Mouse (Mus musculus) bone marrow macrophage, adult 2 months (primary cell): ENCODE data around the gene Tamm41. TPM values are rescaled to one million over a fixed set of nuclear protein-coding genes. Genes with fewer than 3 reads are reported as not detected.

Source experiments
- H3K27ac ChIP-seq: 2 replicates; pipeline ENCODE4 v1.5.1; 2012; ENCODE audit warnings: low read depth, low read length; ENCODE audit not compliant: insufficient read depth
- H3K4me1 ChIP-seq: 2 replicates; pipeline ENCODE4 v1.6.1; 2012; ENCODE audit warnings: low read length; ENCODE audit not compliant: control insufficient read depth, insufficient read depth
- H3K4me3 ChIP-seq: 2 replicates; pipeline ENCODE4 v1.5.1; 2012; ENCODE audit warnings: mild to moderate bottlenecking, low read length, moderate library complexity; ENCODE audit not compliant: insufficient read depth
- CTCF ChIP-seq: IDR thresholded peaks from 2 replicates; pipeline ENCODE4 v1.5.1; 2012; ENCODE audit warnings: low read depth, mild to moderate bottlenecking, low read length, moderate library complexity
- POLR2A ChIP-seq: IDR thresholded peaks from 2 replicates; pipeline ENCODE4 v1.6.1; 2012; ENCODE audit warnings: mild to moderate bottlenecking, low read depth, low read length, borderline replicate concordance
- polyA plus RNA-seq: library from polyadenylated mRNA; stranded (reverse); fragments of >200 nt; gene quantifications from 2 replicates; pipeline ENCODE4 v1.2.4, GENCODE M21; 2012; ENCODE audit not compliant: missing spikeins, insufficient read depth, insufficient read length

The Tamm41 gene
- polyA plus RNA-seq, 1 experiment = 18.8 TPM

- Histone ChIP-seq H3K4me3 (no peak overlapping the region), H3K27ac (no peak overlapping the region), H3K4me1 (no peaks in the 10 kb centered on the region)
- TF ChIP-seq POLR2A = no peak
- no peak for TF ChIP-seq CTCF
Observed at GRCm38 (mm10) chr6:115055440-115055839, 17.8 kb upstream of the Tamm41 start.

- Histone ChIP-seq H3K27ac (no peak overlapping the region), H3K4me3 (no peak overlapping the region), H3K4me1 (no peaks in the 10 kb centered on the region)
- TF ChIP-seq CTCF (no peak), POLR2A (no peak)
Observed at GRCm38 (mm10) chr6:115051586-115052197, 14.0 kb upstream of the Tamm41 start.

- no peaks in the 10 kb centered on the region for H3K4me1 ChIP-seq
- H3K4me3 ChIP-seq = no peak overlapping the region
- TF ChIP-seq CTCF (no peak), POLR2A (no peak)
- no peak overlapping the region for H3K27ac ChIP-seq
Observed at GRCm38 (mm10) chr6:115049015-115049414, 11.3 kb upstream of the Tamm41 start.

GRCm38 (mm10) chr6:115047816-115048215 is 10.1 kb upstream of the Tamm41 start:
- TF ChIP-seq CTCF = no peak
- TF ChIP-seq POLR2A = no peak
- no peaks in the 10 kb centered on the region for H3K4me1 ChIP-seq
- no peak overlapping the region for H3K27ac ChIP-seq
- no peak overlapping the region for H3K4me3 ChIP-seq

- Histone ChIP-seq H3K4me3 (no peak overlapping the region), H3K27ac (no peak overlapping the region), H3K4me1 (no peaks in the 10 kb centered on the region)
- TF ChIP-seq POLR2A = no peak
Observed at GRCm38 (mm10) chr6:115046064-115046463, 8.4 kb upstream of the Tamm41 start.

GRCm38 (mm10) chr6:115044709-115045108 is 7.0 kb upstream of the Tamm41 start:
- TF ChIP-seq CTCF = no peak
- no peak for TF ChIP-seq POLR2A
- H3K27ac ChIP-seq = no peak overlapping the region
- H3K4me3 ChIP-seq = no peak overlapping the region

GRCm38 (mm10) chr6:115043657-115044500 is 6.2 kb upstream of the Tamm41 start:
- Histone ChIP-seq H3K4me1 (no peaks in the 10 kb centered on the region), H3K4me3 (no peak overlapping the region), H3K27ac (no peak overlapping the region)
- TF ChIP-seq POLR2A = no peak
- no peak for TF ChIP-seq CTCF

More at GRCm38 (mm10) chr6:115044709-115045108, 7.0 kb upstream of the Tamm41 start:
- no peaks in the 10 kb centered on the region for H3K4me1 ChIP-seq

- H3K27ac ChIP-seq = no peak overlapping the region
- no peak for TF ChIP-seq CTCF
- no peak for TF ChIP-seq POLR2A
- no peak overlapping the region for H3K4me3 ChIP-seq
- no peaks in the 10 kb centered on the region for H3K4me1 ChIP-seq
Observed at GRCm38 (mm10) chr6:115042609-115043008, 4.9 kb upstream of the Tamm41 start.

- H3K27ac ChIP-seq = no peak overlapping the region
- no peak overlapping the region for H3K4me3 ChIP-seq
- TF ChIP-seq POLR2A (no peak), CTCF (no peak)
- peaks cover 13% of the 10 kb centered on the region for H3K4me1 ChIP-seq
Observed at GRCm38 (mm10) chr6:115033441-115033840, 4.2 kb downstream of the Tamm41 start.

GRCm38 (mm10) chr6:115030098-115030497 is 7.6 kb downstream of the Tamm41 start:
- Histone ChIP-seq H3K27ac (no peak overlapping the region), H3K4me1 (peaks cover 5% of the 10 kb centered on the region), H3K4me3 (no peak overlapping the region)
- no peak for TF ChIP-seq CTCF
- TF ChIP-seq POLR2A = no peak

- Histone ChIP-seq H3K4me3 (no peak overlapping the region), H3K4me1 (peaks cover 3% of the 10 kb centered on the region), H3K27ac (no peak overlapping the region)
- TF ChIP-seq CTCF = no peak
- no peak for TF ChIP-seq POLR2A
Observed at GRCm38 (mm10) chr6:115029248-115029647, 8.4 kb downstream of the Tamm41 start.
